Mouse (Mus musculus) yolk sac, embryonic 10.5 days (tissue): Measurements from ENCODE around the gene Gm9833.

Experiments
- DNase-seq: peaks from one replicate; pipeline ENCODE4 v3.0.0-alpha.2; 2017; ENCODE audit warnings: low spot score

Gm9833 gene

DNA sequence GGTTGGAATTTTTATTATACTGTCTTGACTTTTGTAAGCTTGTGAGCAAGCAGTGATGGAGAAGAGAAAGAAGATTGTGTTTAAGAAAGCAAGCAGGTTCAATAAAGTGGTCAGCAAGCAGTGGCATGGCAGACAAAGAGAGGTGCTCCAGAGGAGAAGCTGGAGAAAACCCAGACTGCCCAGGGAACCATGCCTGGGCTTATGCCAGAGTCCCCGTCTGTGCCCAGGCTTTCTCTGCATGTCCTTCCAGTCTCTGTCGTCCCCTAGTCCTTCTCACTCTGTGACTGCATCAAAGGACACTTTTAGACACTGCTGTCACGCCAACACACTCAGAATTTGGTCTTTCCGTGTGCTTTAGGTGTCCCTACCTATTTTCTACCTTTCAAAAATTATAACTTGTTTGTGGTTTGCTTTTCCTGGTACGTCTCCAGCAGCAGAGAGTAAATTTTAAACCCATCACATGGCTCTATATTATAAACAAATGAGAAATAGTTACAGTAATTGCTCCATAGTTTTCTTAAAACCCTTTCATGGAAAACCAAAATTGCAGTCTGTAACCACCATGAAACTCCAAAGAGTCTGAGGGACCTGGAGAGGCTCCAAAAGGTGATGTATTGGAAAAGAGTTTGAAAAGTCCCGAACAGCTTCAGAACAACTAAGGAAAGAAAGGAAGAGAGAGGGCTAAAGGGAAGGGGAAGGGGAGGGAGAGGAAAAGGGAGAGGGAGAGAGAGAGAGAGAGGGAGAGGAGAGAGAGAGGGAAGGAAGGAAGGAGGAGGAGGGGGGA, 34.2 kb downstream of the Gm9833 start:
- no peak for DNase-seq

DNA sequence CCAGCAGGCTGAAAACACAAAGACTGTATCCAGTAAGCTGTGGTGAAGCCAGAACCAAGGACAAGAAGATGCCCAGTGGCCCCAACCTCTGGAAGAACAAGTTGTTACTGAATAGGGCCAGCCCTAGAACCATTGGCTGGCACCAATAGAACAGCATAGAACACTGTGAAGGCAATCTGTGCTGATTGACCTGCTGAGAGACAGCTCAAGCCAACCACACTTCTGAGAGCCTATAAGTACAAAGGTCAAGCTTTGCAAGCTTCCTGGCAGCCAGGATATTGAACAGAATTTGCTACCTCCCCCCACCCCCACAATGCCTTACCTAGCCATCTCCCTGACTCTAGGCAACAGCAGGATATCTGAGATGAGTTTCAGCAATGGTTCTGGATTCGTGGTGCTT, 35.7 kb downstream of the Gm9833 start:
- no peak for DNase-seq

DNA sequence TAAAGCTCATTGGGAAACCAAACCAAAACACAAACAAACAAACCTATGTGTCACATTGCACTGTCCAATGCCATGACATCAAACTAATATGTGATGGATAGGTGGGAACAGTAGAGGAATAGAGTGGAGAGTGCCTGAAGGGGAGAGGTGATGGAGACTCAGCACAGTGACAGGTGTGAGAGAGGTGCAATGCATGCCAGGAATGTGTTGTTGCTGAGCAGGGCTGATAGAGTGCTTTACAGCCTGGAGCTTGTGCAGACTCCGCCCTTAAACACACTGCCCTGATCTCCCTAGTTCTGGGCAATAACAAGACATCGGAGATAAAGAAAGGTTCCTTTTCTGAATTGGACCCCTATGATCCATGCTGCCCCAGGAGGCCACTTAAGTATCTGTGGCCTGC, 36.2 kb downstream of the Gm9833 start:
- no peak for DNase-seq

DNA sequence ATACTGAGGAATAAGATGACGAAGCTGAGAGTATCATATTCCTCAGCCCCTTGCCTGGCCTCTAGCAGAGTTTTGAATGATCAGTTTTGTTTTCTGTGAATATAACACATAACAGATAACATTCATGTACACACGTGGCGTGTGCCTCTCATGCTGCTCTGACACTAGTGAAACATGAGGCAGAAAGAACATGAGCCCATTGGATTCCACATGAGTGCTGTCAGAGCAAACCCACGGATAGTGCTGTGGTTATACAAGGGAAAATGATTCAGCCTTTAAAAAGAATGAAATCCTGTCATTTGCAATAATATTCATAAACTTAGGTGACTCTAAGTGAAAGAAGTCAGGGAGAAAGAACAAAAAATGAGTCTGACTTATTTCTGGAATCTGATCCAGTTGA, 37.4 kb downstream of the Gm9833 start:
- no peak for DNase-seq

DNA sequence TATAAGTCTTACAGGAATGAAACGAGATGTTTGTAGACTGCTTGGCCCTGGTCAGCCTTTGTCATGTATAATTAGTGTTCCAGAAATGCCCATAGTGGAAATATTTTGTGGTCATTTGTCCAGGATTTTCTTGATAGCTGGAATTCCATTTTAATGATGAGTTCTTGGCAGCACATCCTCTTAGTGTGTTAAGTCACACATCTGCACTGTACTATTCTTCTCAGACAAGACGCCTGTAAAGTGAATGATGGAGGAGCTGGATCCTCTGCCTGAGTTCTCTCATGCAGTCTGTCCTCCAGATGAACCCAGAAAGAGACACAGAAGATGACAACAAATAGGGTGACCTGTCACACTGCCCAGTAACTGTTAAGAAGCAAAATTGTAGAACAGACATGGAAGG, 38.1 kb downstream of the Gm9833 start:
- DNase-seq, result no peak

DNA sequence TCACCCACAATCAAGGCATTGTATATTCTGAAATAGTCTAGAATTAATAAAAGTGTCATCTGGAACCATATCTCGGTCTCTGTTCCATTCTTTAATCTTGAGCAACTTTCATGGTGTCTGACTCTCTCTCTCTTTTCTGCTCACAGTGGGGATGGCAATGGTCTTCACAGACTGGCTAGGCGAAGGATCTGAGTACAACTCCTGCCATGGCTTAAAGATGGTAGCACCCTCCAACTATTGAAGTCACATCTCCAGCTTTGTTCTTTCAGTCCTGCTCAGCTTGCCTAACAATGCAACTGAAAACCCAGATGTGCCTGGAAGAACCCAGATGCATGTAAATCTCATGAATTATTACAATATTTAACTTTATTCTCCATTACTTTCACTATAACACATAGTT, 38.6 kb downstream of the Gm9833 start:
- DNase-seq, result no peak

DNA sequence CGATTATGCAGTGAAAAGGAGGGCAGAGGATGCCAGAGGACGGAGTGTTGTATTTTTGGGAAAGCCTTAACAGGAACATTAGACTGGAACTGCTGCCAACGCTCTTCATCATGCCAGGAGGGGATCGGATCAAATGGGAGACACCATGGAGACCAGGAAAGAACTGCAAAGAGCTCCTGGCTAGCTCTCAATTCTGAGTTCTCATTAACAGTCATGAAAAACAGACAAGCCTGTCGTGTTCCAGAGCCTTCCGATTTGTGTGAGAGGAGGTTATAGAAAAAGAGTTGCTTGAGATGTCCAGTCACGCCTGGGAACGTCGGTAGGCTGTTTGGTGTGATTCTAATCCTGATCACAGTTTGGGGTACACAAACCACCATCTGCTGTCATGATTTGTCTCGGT, 39.0 kb downstream of the Gm9833 start:
- DNase-seq, result no peak

DNA sequence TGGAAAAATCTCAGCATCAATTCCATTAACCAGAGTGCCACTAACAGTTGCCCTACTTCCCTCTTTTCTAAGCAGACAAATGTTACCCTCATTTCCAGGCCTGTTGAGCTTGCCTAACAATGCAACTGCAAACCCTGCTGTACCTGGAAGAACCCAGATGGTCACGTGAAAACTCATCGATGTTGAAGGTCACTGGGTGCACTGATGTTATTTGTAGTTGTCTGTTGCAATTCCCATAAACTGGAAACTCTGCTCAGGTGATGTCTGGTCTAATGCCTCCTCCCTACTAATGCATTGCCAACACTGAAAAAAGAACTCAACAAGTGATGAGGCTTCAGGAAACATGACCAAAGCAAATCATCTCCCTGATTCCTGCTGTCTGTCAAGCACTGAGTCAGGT, 39.6 kb downstream of the Gm9833 start:
- DNase-seq, result no peak
